Mouse (Mus musculus) embryo, embryonic 10.5 days (tissue): Measurements from ENCODE around the gene Mical3.
A peak's percentile ranks its signal among the peaks of the same experiment; 100 is the strongest.

Experiments used
- DNase-seq: peaks from one replicate; pipeline ENCODE4 v3.0.0-alpha.2; 2015; ENCODE audit warnings: low spot score

Gene Mical3

DNA sequence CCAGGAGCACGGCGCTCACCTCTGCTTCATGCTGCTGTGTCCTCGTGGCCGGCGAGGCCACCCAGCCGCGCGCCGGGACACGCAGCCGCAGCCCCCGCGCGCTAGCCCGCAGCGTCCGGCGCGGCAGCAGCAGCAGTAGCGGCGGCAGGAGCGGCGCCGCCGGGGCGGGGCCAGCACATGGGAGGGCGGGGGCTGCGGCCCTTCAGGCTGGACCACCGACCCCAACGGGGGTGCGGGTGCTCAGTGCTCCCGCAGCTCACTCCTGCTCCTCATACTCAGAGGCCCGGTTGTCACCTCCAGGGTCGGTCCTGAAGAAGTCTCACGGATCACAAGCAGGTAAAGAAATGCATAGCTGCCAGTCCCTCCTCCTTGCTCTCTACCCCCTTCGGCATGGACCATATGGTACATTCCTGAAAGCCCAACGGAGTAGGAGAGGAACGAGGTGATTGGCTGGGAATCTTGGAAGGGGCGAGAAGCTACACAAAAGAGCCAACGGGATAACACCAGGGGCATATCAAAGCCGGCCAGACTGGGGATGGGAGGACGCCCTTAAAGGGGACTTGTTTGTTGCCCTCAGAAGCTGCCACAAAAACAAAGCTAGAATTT is 20.7 kb downstream of the Mical3 start:
- peak; percentile 98 for DNase-seq

DNA sequence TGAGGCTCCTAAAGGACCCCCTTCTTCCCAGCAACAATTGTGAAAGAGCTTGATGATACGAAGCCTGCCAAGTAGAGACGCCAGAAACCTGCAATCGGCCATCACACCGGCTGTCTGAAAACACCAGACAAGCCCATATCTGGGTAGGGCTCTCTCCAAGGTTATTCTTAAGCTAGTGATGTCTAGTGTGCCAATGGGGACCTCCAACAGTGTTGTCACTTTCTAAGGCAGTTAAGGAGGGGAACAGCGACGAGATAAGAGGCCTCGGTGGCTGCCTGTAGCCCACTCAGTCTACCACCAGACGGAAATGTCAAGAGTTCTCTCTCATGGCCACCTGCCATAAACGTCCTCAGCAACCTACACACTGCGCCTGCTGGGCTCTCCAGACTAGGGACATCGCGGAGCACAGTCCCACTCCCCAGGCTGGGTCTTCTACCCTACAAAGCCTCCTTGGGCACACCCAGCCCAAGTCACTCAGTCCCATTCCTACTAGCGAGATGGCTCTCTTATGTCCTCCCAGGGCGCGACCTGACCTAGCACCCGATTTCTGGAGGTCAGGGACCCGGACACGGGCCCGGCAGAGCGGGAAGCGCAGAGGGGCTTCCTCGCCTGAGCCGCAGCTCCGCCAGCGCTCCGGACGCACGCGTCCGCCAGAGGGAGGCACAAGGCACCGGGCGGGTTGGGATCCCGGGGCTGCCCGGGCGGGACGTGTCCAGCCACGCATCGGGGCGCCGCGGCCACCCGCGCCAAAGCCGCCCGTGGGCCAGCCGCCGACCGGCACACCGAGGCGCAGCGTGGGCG is 21.4 kb downstream of the Mical3 start:
- DNase-seq = peak; percentile 59

DNA sequence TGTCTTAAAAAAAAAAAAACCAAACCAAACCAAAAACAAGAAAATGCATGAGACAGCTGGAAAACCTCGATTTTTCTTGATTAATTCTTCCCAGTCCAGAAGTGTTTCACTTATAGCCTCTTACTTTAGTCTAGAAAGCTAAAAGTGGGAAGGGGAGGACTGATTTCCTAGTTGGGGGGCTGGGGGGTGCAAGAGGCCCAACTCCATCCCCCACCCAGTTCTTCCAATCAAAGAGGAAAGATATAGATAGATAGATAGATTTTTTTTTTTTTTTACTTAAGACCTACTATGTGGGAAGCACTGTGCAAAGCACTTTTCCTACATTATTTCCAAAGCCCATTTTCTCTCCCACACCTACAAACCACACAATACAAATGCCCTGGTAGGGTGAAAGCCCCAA is 22.7 kb downstream of the Mical3 start:
- DNase-seq = no peak

DNA sequence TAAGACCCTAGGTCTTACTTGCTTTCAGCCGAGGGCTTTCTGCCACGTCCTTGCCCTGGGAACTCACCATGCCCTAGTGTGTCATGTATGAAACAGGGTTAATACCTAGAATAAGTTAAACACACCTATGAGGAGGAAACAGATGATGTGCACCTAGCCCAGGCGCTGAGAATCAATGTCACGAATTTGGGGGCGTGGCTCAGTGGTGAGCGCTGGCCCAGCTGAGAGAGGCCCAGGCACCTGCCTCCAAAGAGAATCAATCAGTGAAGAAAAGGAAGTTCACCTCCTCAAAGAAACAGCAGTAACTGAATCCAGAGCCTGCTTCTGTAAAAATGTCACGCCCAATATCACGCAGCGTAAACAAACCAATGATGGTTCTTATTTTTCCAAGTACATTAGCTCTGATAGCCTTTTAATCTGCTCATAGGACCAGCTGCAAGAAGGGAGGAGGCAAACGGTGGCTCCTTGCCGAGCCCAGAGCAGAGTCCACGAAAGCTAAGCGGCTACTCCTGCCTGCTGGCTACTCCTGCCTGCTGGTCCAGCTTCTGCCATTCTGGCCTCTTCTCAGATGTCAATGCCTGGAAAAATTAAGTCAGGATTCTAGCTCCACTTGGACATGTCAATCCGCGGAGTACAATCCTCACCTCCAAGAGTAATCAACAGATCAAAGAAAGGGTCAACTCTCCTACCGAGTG is 23.9 kb downstream of the Mical3 start:
- DNase-seq = no peak

DNA sequence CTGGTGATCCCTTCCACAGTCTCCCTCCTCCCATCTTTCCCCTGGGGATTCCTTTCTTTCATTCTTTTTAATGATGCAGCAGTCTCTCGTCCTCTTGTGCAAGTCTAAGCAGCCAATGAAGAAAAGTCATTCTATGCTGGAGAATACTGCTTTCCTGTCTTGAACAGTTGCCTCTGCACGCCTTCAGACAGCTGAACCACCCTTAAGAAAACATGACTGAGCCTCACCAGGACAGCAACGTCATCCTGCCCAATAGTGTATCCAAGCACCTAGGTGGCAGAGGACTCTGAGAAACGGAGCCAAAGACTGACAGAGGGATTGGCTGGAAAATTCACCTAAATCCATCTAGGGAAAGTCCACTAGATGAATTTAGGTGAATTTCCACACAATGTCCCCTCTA is 25.1 kb downstream of the Mical3 start:
- no peak for DNase-seq

DNA sequence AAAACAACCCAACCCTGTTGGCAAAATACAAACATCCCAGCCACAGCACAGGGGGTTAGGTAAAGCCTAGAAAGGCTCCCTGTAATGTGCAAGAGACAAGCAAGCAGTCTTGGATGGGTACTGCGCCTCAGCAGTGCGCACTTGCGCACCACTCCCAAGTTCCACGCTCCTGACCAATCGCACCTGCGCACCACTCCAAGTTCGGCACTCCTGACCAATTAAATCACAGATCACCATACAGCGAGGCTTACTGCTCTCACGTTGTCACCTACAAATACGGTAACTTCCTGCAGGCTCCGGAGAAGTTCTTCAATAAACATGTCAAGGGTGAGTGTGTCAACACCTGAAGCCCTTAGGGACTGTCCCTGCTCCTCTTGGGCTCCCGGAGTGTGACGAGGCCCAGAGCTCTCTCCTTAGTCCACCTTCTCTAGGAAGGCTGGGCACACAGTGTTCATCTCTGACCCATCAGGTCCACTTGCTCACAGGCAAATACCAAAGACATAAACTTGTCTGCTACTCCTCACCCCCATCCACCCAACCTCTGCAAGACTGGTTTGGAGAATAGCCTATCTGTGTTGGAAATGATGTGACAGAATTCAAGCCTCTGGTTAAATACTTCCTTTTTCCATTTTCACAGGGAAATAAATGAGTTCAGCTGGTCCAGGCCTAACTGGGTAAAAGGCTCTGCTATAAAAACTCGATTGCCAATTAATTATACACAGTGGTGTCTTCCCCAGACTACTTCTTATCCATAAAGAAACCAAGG is 27.2 kb downstream of the Mical3 start:
- no peak for DNase-seq

DNA sequence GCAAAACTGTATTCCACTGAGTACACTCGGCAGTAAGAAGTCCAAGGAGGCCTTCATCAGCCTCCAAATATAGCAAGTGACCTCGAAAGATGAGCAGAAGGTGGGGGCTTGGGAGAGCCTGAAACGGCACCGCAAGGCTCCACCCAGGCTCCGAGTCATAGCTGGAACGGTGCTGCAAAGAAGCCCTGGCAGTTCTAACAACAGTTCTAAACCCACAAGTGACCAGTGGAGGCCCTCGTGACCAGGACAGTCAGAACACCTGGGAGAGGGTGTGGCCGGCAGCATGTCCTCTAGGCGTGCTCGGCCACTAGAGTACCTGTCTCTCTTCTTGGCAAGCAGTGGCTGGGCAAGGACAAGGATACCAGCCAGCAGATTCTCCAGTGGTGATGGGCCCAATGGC is 27.9 kb downstream of the Mical3 start:
- DNase-seq = no peak

DNA sequence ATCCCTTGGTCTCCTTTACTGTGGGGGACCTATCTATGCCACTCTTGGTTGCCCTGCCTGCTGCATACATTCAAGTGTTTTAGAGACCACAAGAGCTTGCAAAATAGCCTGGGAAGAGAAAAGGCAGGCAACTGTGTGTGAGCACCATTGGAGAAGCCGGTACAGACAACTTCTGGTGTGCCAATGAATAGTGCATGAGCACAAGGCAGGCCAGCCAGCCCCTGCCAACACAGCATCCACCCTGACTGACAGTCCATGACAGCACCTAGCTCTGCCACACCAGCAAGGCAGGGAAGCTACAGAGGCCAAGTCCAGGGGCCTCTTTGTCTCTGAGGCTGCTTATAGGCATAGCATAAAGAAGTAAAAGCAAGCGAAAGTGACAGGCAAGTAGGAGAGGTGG is 28.7 kb downstream of the Mical3 start:
- no peak for DNase-seq

DNA sequence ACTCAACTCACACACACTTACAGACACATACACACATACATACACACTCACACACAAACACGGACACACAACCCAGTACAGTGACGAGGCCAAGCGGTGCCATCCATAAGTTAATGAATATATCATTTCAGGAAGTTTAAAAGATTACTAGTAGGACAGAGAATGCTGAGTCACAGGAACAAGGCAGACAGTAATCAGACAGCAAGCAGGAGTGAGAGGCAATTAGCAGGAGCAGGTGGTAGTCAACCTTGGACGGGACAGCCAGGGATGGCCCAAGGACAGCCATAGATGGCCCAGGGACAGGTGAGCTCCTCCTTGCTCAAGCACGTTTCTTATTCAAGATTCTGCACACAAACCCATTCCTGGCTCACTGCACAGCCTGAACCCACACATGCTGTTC is 29.6 kb downstream of the Mical3 start:
- DNase-seq = no peak

DNA sequence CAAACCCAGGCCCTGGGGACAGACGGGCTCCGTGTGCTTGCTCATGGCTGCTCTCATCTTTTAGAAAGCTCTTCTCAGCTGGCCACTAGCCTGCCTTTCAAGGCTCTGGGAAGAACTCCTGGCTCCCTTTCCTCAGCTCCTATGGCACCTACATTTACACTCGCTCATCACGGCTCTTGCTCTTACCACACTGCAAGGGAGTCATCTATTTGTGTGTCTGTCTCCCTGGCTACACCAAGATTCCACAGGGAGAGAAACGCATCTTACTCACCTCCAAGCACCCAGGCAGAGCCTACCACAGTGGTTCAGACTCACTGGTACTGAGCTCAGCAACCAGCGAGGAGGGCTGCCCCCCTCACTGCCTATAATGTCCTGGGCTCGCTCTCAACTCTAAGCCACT is 31.0 kb downstream of the Mical3 start:
- DNase-seq = no peak

DNA sequence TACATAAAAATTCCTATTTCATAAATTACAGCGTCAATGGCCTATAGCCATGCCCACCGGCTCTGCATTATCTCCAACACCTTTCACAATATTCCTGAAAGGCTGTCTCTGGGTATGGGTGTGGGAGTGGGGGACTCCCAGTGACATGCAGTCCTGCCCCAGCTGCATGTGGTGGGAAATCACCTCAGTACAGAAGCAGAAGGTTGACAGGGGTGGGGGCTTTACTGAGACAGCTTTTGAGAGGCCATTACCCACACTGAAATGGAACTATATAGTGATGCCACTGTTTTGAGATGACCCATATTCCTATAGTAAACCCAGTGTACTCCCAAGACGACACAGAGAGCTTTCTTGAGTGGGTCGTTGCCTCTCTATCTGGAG is 31.6 kb downstream of the Mical3 start:
- DNase-seq = no peak

DNA sequence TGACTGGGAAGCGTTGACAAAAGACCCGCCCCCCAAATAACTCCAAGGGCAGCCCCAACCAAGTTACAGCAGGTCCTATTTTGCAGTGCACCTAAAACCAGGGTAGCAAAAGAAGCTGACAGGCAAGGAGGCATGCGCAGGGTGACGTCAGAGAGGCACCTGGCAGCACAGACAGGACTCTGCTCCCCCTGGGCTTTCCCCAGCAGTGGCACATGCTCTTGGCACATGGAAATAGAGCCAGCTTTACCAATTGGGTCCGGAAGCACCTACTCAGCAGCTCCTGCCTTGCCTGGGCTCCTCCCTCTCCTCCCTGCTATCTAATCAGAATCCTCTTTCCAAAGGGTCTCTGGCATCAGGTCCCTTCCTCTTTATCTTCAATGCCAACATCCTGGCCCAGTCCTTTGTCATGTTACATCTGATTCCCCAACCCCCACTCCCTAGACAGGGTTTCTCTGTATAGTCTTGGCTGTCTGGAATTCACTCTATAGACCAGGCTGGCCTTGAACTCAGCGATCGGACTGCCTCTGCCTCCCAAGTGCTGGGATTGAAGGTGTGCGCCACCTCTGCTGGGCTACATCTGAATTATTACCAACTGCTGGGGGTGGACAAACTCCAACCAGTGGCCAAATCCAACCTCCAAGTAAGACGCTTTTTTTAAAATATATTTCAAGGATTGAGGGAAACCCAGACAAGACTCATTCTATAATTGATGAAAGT is 32.1 kb downstream of the Mical3 start:
- DNase-seq = no peak

DNA sequence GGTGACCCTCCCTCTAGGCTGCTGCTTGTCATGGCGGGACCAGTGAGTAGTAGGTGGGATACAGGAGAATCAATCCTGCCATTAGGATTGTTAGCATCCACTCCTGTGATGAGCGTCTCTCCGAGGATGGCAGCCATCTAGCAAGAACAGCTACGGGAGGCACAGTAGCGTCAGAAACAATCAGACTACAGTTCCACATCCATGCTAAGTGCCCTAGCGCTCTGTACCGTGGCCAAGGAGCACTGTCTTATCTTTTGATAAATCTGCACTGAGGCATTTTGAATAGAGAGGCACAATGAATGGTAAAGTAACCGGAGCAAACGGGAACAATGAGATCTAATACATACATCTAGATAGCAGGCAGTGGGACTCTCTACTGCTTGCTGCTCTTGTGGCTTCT is 32.7 kb downstream of the Mical3 start:
- no peak for DNase-seq

DNA sequence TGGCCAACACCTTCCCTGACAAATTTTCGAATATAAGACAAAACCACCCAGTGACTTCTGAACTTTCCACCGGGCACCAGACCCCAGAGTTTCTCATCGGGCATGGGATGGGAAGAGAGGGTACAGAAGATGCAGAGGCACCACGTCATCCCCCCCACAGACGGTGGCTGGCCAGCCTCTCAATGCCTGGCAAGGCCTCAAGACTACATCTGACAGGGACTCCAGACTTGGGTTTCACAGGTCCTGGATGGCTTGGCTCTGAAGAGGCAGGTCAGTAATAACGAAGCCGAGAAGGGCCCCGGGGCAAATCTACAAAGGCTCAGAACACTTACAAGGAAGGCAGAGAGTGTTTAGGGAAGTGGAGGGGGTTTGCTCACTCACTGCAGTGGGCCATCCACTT is 33.9 kb downstream of the Mical3 start:
- no peak for DNase-seq

DNA sequence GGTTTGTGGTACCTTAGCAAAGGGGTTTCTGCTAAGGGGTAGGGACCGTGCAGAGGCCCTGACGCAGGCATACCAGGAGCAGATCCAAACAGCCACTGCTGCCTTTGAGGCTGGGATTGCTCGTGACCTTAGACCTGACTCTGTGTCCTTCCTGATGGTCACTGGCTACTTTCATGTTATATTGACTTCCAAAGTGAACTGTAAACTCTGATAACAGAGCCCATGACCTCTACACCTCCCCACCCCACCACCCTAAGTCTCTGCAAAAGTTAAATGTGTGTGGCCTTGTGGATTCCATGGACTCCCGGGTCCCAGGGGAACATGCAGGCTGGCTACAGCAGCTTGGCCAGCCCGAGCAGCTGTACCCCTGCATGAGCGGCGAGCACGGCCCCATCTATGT is 34.4 kb downstream of the Mical3 start:
- no peak for DNase-seq

DNA sequence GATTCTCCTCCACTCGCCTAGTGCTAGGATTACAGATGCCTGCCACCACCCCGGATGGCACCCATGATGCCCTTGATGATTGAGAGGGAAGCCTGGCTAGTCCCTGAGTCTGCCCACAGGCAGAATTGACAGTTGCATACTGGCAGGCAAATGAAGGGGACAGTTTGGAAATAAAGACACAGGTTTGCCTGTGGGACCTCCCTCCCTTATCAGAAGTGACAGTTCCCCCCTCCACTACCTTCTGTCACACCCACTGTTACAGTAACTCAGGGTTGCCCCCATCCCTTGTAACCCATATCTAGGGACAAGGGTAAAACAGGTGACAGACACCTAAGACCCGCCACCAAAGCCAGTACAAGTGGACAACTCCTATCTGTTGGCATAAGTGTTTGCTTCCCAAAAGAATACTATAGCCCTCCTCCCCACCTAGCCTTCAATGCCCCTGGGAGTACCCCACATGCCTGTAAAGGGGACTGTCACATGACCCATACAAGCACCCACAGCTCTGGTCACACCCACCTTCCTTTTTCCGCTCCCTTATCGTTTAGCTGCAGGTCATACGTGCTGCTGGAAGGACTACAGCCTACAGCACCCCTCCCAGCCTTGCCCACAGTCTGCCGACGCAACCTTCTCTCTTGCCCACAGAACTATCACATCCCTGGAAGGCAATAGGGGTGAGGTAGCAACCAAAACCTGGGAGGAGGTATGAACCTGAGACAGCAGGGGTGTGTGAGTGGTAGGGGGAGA is 37.0 kb downstream of the Mical3 start:
- DNase-seq = no peak

DNA sequence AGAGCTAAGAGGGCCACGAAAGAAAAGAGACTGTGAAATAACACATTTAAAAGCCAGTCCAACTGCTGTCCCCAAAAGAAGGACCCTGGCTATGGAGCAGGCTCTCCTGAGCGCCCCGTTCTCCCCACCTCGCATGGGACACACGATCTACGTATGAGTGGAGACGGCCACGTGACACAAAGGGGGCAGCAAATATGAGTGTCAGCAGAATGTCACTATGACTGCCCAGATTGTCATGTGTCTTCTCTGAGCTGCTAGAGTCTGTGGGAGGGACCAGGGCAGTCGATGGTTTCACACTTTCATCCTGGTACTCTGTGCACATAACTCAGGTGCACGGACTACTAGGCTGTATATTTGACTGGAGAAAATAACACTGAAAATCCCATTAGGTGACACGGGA is 40.0 kb downstream of the Mical3 start:
- DNase-seq = no peak

DNA sequence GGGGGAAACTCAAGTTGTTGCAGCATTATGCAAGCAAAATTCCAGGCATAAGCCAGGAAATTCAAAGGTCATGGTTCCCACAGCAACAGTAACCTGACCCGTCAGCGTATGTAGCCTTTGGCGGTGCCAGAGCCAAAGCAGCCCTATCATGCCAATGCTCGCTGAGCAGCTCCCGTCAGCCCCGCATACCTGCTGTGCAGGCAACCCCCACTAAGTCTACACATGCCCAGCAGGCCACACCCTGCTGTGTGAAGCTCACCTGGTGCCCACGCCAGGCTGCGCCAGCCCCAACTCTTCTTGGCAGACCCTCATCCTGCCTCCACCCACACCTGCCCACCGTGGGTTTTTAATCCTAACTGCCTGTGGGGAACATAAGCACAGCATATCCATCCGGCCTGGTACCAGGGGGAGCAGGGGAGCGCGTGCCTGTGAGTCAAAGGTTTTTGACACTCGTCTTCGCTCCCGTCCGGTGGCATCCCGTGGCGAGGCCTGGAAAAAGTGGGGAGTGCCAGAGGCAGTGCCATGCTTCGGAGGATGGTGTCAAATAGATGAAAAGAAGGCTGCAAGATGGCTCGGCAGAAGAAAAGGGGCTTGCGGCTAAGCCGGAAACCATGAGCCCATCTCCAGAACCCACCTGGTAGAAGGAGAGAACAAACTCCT is 43.1 kb downstream of the Mical3 start:
- peak; percentile 71 for DNase-seq

DNA sequence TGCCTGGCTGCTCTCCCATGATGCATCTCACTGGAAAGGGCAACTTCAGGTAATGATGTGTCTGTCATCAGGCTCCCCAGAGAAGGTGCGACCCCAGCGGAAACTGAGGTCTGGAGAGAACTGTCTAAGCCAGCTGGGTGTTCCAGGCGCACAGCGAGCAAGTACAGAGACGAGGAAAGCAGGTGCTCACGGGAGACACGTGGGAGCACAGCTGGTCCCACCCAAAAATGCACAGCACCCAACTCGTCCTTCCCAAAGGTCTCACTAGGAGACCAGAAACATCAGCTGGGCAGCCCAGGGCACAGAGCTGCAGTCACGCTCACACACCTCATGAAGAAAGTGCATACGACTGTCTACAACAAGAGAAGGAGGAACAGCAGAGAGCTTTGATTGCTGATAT is 43.7 kb downstream of the Mical3 start:
- no peak for DNase-seq

DNA sequence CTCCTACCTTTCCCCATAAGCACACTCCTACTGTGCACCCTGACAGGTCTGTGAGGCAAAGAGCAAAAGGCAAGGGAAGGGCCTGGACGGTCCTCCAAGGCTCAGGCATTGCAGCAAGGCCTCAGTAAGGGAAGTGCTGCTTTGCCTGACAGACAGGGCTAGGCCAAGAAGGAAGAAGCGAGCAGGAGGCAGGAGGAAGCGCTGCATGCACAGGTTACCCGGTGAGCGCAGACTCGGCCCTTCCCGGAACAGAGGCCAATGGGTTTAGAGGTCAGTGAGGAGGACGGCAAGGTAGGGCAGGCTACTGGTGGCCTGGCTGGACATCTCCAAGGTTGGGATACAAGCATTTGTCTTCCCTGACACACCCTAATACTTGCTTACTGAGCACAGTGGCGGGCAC is 44.6 kb downstream of the Mical3 start:
- no peak for DNase-seq

DNA sequence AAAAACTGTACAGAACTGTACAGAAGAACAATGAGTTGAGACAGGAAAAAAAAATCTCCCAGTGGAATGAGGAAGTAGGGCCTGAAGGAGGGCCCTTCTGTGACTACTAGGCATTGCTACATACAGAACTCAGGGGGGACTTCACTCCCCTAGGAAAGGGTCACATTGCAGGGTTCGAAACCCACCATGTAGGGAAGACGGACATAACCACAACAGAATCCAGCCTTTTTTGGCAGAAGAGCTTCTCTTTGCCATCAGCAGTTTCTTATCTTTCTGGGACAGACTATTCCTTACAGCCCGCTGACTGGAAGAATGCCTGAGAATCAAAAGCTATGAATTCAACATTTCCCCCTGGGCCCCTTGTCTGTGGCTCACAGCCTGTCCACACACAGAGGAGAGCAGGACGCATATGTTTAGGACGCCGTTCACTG is 46.7 kb downstream of the Mical3 start:
- no peak for DNase-seq
